Mouse (Mus musculus) heart, postnatal 0 days (tissue): Measurements from ENCODE around the gene Nup133.

Source experiments
- CTCF ChIP-seq: IDR thresholded peaks from 2 replicates; pipeline ENCODE4 v1.5.1; 2016; ENCODE audit warnings: antibody characterized with exemption, control low read depth, low read depth
- EP300 ChIP-seq: IDR thresholded peaks from 2 replicates; pipeline ENCODE4 v1.6.1; 2016; ENCODE audit warnings: antibody characterized with exemption, low read depth

- no peak for TF ChIP-seq CTCF
- TF ChIP-seq EP300 = no peak
These were observed 82.1 kb downstream of the Nup133 start for GRCm38 (mm10) chr8:123866971-123867370.
